Mouse (Mus musculus): ENCODE measurements around the gene Fancg. TPM values are rescaled to one million over a fixed set of nuclear protein-coding genes. Genes with fewer than 3 reads are reported as not detected.

The Fancg gene
- 45.5 and 47.3 TPM in 2 replicates for polyA plus RNA-seq (2012; rRNA removed)

GRCm38 (mm10) chr4:43010161-43011038 is at the start of gene Fancg:
Gene Fancg (minus strand): TSS chr4:43010506.

DNA sequence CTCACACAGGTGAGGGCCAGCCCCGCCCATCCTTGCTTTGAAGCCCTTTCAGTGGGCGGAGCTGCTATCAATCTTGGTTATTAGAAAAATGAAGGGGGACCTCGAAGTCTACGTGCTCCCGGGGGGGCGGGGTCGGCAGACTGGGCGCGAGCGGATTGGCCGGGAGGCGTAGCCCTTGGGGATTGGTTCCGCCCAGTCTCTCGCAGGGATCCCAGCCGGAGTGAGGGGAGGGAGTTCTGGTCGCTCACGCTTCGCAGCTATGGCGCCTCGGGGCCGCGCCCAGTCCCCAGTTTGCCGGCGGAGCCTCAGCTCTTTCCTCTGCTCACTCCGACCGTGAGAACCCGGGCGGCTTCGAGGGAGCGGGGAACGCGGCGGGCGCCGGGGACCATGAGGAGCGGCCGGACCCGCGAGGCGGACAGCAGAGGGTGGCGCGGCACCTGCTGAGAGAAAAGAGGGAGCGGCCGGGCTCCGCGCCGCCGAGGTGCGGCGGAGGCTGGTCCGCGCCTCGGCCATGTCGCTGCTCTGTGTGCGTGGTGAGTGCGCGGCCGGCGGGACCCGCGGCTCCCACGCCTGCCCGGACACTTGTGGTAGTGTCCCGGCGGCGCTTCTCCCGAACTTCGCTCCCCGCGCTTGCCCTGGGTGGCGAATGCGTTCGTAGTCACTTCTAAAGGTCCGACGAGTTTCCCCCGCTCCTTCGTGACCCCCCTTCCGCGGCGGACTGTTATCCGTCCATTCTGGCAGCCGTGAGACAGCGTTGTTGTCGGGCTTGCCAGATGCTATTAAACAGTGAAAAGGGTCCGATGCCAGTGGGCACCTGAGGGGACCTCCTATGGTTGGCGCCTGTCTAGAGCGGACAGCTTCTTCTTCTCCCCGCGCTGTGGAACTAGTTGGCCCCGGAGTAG is 48.7 kb upstream of the Fancg start, which contains the start of gene Unc13b:
Gene Unc13b (plus strand): TSS at position 201 of the 902 bp plus-strand sequence.

GRCm38 (mm10) chr4:43045659-43046302 is 35.5 kb upstream of the Fancg start, which contains the start of gene Fam214b:
Gene Fam214b (minus strand): TSS chr4:43046220.

GRCm38 (mm10) chr4:43031237-43031995 is 21.1 kb upstream of the Fancg start, which contains the start of gene Stoml2:
Gene Stoml2 (minus strand): TSS chr4:43031710.

DNA sequence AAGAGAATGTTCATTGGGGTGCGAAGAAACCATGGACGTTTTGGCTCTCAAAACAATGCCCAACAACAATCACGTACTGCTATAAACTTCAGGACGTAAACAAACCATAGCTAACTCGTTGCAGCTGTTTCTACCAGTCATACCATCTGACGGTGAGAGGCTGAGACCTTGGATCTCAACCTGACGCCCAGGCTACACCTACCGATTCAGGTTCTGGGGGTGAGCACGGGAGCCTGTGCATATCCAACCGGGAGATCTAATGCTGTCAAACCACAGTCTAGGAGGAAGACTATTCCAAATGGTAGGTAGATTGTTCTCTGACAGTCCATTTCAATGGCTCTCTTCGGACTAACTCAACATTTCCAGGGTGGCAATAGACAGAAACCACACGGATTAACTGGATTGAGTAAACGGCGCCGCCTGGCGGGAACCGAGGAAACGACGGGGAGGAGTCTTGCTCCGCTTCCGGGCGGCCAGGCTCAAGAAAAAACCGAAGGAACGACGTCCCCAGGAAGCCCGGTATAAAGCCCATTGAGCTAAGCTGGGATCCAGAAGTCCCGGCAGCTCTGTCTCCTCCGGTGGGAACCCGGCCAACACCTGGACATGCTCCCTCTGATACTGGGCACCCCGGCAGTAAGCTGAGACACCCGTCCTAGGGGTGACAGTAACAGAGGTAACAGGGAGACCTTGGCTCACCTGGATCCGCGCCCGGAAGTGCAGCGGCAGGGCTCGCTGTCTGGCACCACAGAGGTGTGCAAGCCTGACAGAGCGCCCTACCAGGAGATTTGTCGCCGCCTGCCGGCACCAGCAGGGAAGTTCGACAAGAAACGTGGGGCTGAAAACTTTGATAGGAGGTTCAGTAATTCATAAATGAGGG is 15.0 kb upstream of the Fancg start, which contains the start of gene Pigo:
Gene Pigo (minus strand): TSS at position 736 of the 877 bp plus-strand sequence.

DNA sequence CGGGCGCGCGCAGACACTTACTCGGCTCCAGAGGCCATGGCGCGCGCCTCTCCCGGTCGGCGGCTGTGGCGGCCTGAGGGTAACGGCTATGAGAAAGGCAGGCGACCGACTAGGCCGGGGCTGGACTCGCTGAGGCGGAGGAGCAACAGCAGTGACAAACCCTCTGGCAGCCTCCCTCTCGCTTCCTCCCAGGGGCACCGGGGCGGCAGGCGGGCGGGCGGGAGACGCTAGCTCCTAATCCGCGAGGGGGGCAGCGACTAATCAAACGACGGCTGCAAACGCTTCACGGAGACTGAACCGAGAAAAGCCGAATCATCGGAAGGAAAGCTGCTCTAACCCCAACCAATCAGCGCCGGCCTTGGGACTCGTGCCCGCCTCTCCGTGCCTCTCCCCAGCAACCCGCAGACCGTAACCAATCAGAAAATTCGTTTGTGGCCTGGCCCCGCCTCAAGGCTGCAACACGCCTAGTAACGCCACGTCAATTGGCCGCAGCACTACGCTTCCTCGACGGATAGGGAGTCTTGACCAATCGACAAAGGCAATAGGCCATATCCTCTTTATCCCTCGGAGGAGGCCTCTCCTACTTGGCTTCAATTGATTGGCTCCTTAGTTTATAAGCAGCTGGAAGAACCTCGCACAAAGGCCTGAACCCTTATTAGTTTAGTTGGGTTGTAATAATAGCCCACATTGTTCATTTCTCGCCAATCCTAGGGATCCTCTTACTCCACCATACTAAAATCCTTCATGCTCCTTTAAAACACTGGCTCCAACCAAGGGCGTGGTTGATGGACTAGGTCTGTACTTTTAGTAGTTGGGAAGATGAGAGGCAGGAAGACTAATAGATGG is 9.9 kb downstream of the Fancg start, which contains the start of gene Vcp:
Gene Vcp (minus strand): TSS at position 367 of the 846 bp plus-strand sequence.

DNA sequence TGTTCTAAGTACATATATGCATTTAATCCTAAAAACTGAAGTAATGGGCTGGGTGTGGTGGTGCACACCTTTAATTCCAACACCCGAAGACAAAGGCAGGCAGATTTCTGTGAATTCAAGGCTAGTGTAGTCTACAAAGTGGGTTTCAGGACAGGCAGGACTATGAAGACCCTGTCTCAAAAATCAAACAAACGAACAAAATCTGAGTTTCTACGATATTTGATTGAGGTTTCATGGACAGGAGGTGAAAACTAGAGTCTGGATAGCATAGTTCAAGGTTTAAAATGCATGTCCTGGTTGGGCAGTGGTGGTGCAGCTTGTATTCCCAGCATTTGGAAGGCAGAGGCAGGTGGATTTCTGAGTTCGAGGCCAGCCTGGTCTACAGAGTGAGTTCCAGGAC is 41.0 kb downstream of the Fancg start, which contains the start of gene 1700022I11Rik:
Gene 1700022I11Rik (plus strand): TSS at position 301 of the 400 bp plus-strand sequence.

Other genes starting within 250 kb of the Fancg start
- gene Ccl21a, start 236.5 kb downstream of the Fancg start, polyA plus RNA-seq (2012; rRNA removed) = 0.40 and 0.76 TPM in 2 replicates
- 0.01 and 0.03 TPM in 2 replicates for gene Fam205a1, start 156.6 kb downstream of the Fancg start, polyA plus RNA-seq (2012; rRNA removed)
- gene Gm12394, start 153.7 kb downstream of the Fancg start, polyA plus RNA-seq (2012; rRNA removed) = 0.12 TPM in 2 replicates
- gene Fam205c, start 136.3 kb downstream of the Fancg start, polyA plus RNA-seq (2012; rRNA removed) = not detected in 2 replicates
- gene Phf24, start 93.8 kb downstream of the Fancg start, polyA plus RNA-seq (2012; rRNA removed) = 83.6 and 94.1 TPM in 2 replicates
- gene Dnajb5, start 60.7 kb downstream of the Fancg start, polyA plus RNA-seq (2012; rRNA removed) = 73.4 and 84.6 TPM in 2 replicates
- gene 1700022I11Rik, start 40.9 kb downstream of the Fancg start, polyA plus RNA-seq (2012; rRNA removed) = 0.19 and 0.23 TPM in 2 replicates
- gene Vcp, start 10.0 kb downstream of the Fancg start, polyA plus RNA-seq (2012; rRNA removed) = 242 and 246 TPM in 2 replicates
- gene Pigo, start 15.3 kb upstream of the Fancg start, polyA plus RNA-seq (2012; rRNA removed) = 23.3 and 27.1 TPM in 2 replicates
- gene Stoml2, start 21.2 kb upstream of the Fancg start, polyA plus RNA-seq (2012; rRNA removed) = 121 and 135 TPM in 2 replicates
- gene Fam214b, start 35.7 kb upstream of the Fancg start, polyA plus RNA-seq (2012; rRNA removed) = 34.5 and 42.5 TPM in 2 replicates
- 59.2 and 60.2 TPM in 2 replicates for gene Unc13b, start 48.4 kb upstream of the Fancg start, polyA plus RNA-seq (2012; rRNA removed)